Mouse (Mus musculus) T-cell, adult 2 months (primary cell): ENCODE results near the gene Lrrc28.
A peak's percentile ranks its signal among the peaks of the same experiment; 100 is the strongest.

Experiments used
- DNase-seq: peaks from one replicate; pipeline ENCODE4 v3.0.0; 2022; ENCODE audit warnings: low spot score

Lrrc28 gene

GRCm38 (mm10) chr7:67596322-67596721 lies 48.7 kb downstream of the Lrrc28 start:
- DNase-seq: no peak

DNA sequence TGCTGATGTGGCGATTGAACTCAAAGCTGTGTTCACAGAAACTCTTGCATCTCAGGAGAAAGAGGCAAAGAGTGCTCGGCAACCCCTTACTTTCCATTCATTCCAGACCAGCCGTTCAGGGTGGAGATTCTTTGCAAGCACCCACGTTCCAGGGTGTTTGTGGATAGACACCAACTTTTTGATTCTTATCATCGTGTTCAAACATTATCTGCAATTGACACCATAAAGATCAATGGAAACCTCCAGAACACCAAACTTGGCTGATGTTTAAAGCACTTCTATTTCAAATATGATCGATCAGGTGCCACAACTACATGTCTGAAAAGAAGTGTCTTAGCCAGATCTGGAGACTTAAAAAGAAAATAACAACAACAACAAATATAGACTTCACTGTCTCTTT lies 51.2 kb downstream of the Lrrc28 start:
- DNase-seq: no peak

GRCm38 (mm10) chr7:67592670-67593069 lies 52.4 kb downstream of the Lrrc28 start:
- DNase-seq: no peak

DNA sequence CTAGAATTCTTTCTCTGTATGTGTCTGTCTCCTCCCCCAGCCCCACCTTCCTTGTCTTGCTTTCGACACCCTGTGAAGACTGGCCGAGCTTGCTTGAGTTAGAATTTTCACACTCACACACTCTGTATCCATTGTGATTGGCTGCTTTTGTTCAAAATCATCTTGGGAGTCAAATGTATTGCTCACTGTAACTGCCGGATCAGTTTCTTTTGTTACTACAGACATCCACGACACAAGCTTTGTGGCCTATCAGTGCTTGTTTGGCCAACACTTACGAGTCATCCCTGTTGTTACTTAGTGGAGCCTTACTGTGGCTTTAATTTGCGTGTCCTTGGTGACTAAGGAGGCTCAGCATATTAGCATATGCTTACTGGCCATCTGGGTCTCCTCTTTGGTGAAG lies 56.3 kb downstream of the Lrrc28 start:
- DNase-seq: no peak

GRCm38 (mm10) chr7:67586479-67586878 lies 58.6 kb downstream of the Lrrc28 start:
- DNase-seq: no peak

- no peak for DNase-seq
Measured at GRCm38 (mm10) chr7:67583852-67584251, 61.2 kb downstream of the Lrrc28 start.

DNA sequence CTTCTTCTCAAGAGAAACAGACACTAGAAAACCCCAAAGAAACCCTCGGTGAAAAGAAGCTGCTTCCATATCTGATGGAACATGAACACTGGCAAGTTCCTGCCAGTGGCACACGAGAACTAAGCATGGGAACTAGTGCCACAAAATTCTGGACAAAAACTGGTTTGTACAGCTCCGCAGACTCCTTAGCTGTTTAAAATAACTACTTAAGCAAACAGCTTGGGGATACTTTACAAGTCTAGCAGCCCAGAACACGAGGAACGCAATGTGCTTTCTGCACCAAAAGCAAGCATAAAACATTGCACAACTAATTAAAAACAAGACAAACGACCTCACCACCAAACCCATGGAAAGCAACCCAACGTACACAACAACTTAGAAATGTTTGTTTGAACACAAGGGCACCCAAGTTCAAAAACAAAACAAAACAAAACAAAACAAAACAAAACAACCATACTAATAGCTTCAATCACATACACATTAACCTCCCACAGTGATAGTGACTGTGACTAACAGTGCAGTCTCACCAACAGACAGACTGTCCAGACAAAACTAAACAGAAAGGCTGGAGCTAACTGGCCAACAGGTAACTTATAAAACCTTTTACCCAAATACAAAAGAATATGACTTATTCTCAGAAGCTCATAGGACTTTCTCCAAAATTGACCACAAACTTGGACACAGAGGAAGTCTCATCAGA lies 66.1 kb downstream of the Lrrc28 start:
- DNase-seq: no peak

GRCm38 (mm10) chr7:67578044-67578443 lies 67.0 kb downstream of the Lrrc28 start:
- DNase-seq: no peak

DNA sequence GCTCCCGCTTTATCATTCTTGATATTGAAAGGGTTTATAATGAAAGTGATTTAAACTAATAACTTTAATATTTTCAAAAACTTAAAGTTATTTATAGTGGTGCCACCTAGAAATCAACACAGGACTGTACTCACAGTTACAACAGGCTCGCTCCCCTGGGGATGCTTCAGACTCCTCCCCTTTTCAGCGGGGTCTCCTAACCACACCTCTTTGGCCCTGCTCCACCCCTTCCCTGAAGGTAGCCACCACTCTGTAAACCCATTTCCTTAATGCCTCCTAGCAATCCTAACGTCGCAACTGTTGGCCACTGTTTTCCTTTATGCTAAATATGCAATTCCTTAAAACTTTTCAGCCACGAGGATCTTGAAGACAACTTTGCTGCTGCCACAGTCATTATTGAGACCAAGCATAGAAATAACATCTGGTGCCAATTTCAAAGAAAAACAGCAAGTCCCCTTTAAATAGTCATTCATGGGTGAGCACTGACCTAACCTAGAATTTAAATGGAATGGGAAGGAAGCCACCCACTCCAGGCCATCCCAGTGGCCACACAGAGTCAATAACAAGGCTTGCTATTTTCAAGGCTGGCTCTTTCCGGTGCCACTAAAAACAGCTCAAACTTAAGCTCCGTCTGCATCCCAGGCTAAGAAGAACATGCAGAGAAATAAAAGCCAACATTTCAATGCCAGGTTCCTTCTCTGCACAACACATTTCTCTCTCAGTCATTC lies 78.4 kb downstream of the Lrrc28 start:
- no peak for DNase-seq

- DNase-seq: no peak
Measured at GRCm38 (mm10) chr7:67565132-67565531, 79.9 kb downstream of the Lrrc28 start.

GRCm38 (mm10) chr7:67562176-67562575 lies 82.9 kb downstream of the Lrrc28 start:
- DNase-seq: no peak

DNA sequence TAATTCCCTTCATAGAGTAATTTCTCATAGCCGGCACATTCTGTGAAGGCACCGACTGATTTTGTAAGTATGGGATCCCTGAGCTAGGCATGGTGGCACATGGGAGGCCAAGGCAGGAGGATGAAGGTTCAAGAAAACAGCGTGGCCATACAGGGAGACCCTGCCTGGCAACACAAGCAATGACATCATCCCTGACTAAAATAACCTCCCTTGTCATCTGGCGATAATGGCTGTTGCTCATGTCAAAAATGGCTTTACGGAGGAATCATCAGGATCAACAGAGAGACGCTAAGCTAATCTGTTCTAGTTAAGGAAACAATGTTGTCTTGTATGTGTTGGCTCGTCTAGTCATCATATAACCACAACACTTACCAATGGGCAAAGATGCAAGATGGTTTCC lies 85.6 kb downstream of the Lrrc28 start:
- DNase-seq: no peak

GRCm38 (mm10) chr7:67558230-67558629 lies 86.8 kb downstream of the Lrrc28 start:
- no peak for DNase-seq

DNA sequence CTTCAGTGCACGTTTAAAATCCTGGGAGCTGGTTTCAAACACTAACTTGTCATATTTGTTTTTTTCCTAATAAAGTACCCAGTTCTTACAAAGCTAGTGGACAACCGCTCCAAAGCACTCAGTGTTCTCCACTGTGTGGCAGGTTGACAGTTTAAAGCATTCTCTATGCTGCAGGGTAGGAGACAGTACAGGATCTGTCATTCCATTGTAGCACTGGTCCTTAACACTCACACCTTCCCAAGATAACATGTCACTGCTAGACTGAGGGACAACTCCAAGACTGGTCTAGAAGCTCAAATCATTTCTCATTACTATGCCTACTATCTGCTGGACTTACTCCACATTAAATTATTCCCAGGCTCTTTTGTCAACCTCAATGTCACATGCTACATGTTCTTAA lies 90.2 kb downstream of the Lrrc28 start:
- no peak for DNase-seq

- DNase-seq: no peak
Measured at GRCm38 (mm10) chr7:67551242-67551641, 93.8 kb downstream of the Lrrc28 start.

- peak; percentile 7 for DNase-seq
Measured at GRCm38 (mm10) chr7:67549073-67549561, 96.0 kb downstream of the Lrrc28 start.

DNA sequence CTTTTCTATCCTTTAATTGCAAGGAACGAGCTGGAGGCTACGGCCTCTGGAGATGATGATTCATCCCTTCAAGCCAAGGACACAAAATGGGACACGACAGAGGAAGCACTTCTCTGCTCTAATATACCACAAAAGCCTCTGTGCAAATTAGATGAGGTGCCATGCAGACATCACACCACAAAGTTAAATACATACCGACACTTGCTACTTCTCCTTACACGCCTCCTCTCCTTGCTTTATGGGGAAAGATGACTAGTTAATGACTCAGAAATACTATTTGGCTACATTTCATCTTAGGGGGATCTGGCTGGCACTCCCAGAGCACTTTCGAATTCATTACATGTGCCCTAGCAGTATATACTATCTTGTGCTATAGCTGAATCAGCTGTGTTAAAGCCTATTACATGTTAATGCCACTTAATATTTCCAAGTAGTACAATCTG lies 96.4 kb downstream of the Lrrc28 start:
- no peak for DNase-seq

DNA sequence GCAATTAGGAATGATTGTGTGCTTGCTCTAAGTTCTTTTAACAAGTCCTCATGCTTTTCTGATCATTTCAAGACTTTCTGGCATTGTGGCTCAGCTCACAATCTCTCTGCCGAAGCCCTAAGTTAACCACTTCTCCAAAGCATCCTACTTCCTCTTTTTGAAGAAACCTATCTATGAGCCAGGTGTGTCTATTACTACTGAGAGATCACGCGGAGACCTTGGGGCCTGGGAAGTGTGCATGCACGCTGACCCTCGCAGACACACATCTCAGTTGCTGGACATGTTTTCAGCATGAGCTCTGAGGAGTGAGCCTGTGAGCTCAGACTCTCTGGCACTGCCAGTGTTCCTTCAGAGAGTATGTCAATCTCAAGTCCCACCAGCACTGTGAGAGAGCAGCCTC lies 98.8 kb downstream of the Lrrc28 start:
- DNase-seq: no peak

DNA sequence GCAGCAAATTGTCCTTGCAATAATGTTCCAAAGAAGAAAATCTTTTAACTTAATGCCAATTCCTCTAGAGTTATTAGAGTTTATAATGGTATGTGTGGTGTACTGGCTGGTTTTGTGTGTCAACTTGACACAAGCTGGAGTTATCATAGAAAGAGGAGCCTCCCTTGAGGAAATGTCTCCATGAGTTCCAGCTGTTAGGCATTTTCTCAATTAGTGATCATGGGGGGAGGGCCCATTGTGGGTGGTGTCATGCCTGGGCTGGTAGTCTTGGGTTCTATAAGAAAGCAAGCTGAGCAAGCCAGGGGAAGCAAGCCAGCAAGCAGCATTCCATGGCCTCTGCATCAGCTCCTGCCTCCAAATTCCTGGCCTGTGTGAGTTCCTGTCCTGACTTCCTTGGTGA lies 100.5 kb downstream of the Lrrc28 start:
- no peak for DNase-seq

GRCm38 (mm10) chr7:67543641-67544040 lies 101.4 kb downstream of the Lrrc28 start:
- DNase-seq: no peak

- no peak for DNase-seq
Measured at GRCm38 (mm10) chr7:67536588-67537372, 108.3 kb downstream of the Lrrc28 start.

DNA sequence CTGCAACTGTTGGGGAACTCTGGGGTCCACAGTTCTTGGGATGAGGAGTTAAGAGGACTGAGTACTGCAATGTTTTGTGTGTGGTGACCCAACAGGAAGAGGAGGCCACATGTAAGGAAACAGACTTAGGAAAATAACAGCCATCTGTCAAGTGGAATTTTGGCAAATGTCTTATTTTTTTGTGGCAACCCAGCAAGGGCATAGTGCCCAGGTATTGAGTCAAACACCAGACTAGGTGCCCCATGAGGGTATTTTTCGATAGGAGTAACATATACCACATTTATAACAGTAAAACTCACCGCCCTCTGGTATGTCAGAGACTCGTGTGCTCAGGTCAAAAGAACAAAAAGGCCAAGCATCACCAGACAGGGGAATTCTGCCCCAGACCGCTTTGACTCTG lies 109.1 kb downstream of the Lrrc28 start:
- DNase-seq: no peak

- DNase-seq: no peak
Measured at GRCm38 (mm10) chr7:67530981-67531380, 114.1 kb downstream of the Lrrc28 start.
